Mouse (Mus musculus): ENCODE measurements around the gene Cab39. TPM values are rescaled to one million over a fixed set of nuclear protein-coding genes. Genes with fewer than 3 reads are reported as not detected.

The Cab39 gene
- polyA plus RNA-seq, 1 experiment: 38.6 TPM

DNA sequence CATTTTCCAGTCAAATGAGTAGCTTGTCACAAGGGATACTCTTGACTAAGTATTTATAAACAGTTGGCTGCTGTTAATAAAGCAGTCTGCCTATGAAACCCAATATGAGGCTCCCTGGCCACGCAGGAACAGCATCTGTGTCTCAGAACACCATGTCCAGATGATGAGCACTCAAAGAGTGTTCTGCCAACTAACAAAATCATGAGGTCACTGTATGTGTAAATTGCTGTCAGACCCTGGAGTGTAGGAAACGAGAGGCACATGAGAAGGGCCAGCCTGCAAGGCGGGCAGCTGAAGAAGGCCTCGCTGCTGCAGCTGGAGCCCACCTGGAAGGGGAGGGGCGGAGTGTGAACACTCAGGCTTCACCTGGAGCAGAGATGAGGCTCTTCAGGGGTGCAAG, 33.9 kb downstream of the Cab39 start:
- Histone ChIP-seq H3K4me3 (ENCODE audit: control insufficient read depth, low read depth, low read length) (no peak overlapping the region), H3K4me1 (ENCODE audit: control insufficient read depth, insufficient read depth, low read length) (no peaks in the 10 kb centered on the region), H3K27ac (ENCODE audit: control insufficient read depth, insufficient read depth, low read depth, low read length) (no peak overlapping the region), H3K36me3 (ENCODE audit: control insufficient read depth, insufficient read depth, low read length) (no peaks in the 10 kb centered on the region; the same call in 1 of the 2 replicates), H3K27me3 (ENCODE audit: control insufficient read depth, insufficient read depth, low read length) (no peaks in the 10 kb centered on the region)
- TF ChIP-seq POLR2A (IDR thresholded peaks at IDR 0.05; ENCODE audit: control insufficient read depth, low read depth, low read length) (no peak), CTCF (IDR thresholded peaks at IDR 0.05; ENCODE audit: control insufficient read depth, insufficient read depth, insufficient replicate concordance, low read depth, low read length) (no peak)

DNA sequence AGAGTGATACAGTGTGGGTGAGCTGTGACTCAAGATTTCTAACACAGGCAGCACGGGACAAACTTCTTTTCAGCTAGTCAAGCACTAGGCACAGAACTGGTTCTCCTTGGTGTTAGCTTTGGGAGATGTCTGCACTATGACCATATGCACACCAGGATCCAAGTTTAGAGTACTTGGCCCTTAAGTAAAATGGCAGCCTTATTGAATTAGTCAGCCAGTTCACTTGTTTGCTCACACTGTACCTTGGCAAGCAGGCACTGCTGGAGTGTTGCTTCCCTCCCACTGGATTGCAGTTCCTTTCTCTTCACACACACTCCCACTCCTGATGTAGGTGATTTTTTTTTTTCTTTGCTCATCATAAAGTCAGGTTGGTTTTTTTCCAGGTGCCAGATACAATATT, 35.8 kb downstream of the Cab39 start:
- TF ChIP-seq CTCF (IDR thresholded peaks at IDR 0.05; ENCODE audit: control insufficient read depth, insufficient read depth, insufficient replicate concordance, low read depth, low read length): no peak
- TF ChIP-seq POLR2A (IDR thresholded peaks at IDR 0.05; ENCODE audit: control insufficient read depth, low read depth, low read length): no peak
- no peaks in the 10 kb centered on the region; the same call in 1 of the 2 replicates for H3K4me1 ChIP-seq (ENCODE audit: control insufficient read depth, insufficient read depth, low read length)
- H3K36me3 ChIP-seq (ENCODE audit: control insufficient read depth, insufficient read depth, low read length): no peaks in the 10 kb centered on the region
- H3K27me3 ChIP-seq (ENCODE audit: control insufficient read depth, insufficient read depth, low read length): no peaks in the 10 kb centered on the region
- no peak overlapping the region for H3K27ac ChIP-seq (ENCODE audit: control insufficient read depth, insufficient read depth, low read depth, low read length)
- no peak overlapping the region for H3K4me3 ChIP-seq (ENCODE audit: control insufficient read depth, low read depth, low read length)

DNA sequence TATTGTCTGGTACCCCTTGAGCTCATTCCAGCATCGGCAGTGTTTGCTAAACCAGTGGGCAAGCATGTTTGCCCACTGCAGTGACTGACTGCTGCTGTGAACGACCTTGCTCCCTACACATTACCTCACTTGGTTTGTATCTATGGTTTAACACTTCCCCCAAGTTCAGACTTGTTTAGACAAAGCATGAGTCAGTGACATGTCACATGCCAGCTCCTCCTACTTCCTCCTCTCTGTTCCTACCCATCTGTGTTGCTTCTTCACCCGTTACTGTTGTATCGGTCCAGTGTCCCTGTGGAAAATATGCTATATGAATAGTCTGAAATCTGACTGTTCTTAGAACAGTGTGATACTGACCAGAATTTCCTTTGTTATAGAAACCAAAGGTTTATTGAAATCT, 44.8 kb downstream of the Cab39 start:
- H3K27ac ChIP-seq (ENCODE audit: control insufficient read depth, insufficient read depth, low read depth, low read length): no peak overlapping the region
- H3K36me3 ChIP-seq (ENCODE audit: control insufficient read depth, insufficient read depth, low read length): no peaks in the 10 kb centered on the region; the same call in 1 of the 2 replicates
- H3K27me3 ChIP-seq (ENCODE audit: control insufficient read depth, insufficient read depth, low read length): no peaks in the 10 kb centered on the region
- H3K4me3 ChIP-seq (ENCODE audit: control insufficient read depth, low read depth, low read length): no peak overlapping the region
- no peak for TF ChIP-seq CTCF (IDR thresholded peaks at IDR 0.05; ENCODE audit: control insufficient read depth, insufficient read depth, insufficient replicate concordance, low read depth, low read length)
- no peak for TF ChIP-seq POLR2A (IDR thresholded peaks at IDR 0.05; ENCODE audit: control insufficient read depth, low read depth, low read length)
- no peaks in the 10 kb centered on the region; the same call in 1 of the 2 replicates for H3K4me1 ChIP-seq (ENCODE audit: control insufficient read depth, insufficient read depth, low read length)

DNA sequence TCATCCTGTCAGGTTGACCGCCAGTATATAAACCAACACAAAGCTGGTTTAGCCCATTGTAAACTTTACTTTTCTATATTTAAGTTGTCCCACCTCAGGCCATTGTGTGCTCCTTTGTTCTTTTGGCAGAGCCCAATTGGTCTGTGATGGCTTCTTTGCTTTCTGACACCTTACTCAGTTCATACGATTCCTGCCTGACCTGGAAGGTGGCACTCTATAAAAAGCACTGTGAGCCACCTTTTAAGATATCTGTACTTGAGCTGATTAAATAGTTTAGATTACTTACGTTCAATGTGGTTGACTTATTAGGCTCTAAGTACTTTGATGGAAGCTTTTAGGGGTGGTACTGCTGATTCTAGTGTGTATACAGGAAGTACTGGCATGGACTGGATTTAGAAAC, 46.1 kb downstream of the Cab39 start:
- no peaks in the 10 kb centered on the region for H3K27me3 ChIP-seq (ENCODE audit: control insufficient read depth, insufficient read depth, low read length)

DNA sequence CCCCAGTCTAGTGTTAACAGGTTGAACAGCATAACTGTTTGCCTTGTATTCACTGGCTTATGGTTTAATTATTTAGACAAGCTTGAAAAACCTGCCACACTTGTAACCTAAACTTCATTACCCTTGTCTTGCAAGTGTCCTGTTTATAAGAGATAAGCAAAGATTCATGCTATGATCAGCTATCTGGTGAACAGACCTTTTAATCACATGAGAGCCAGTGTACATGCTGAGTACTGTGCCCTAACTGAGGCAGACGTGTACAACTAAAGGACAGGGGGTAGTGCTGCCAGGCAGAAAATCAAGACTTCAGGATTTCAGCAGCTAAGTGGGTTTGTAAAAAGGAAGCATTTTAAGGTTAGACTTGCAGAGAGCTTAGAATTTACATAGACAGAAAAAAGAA, 46.5 kb downstream of the Cab39 start:
- Histone ChIP-seq H3K36me3 (ENCODE audit: control insufficient read depth, insufficient read depth, low read length) (no peaks in the 10 kb centered on the region; the same call in 1 of the 2 replicates), H3K27ac (ENCODE audit: control insufficient read depth, insufficient read depth, low read depth, low read length) (no peak overlapping the region), H3K27me3 (ENCODE audit: control insufficient read depth, insufficient read depth, low read length) (no peaks in the 10 kb centered on the region), H3K4me1 (ENCODE audit: control insufficient read depth, insufficient read depth, low read length) (no peaks in the 10 kb centered on the region), H3K4me3 (ENCODE audit: control insufficient read depth, low read depth, low read length) (no peak overlapping the region)
- TF ChIP-seq POLR2A (IDR thresholded peaks at IDR 0.05; ENCODE audit: control insufficient read depth, low read depth, low read length): no peak
- TF ChIP-seq CTCF (IDR thresholded peaks at IDR 0.05; ENCODE audit: control insufficient read depth, insufficient read depth, insufficient replicate concordance, low read depth, low read length): no peak

More for the DNA sequence above, 46.1 kb downstream of the Cab39 start:
- Histone ChIP-seq H3K36me3 (ENCODE audit: control insufficient read depth, insufficient read depth, low read length) (no peaks in the 10 kb centered on the region; the same call in 1 of the 2 replicates), H3K27ac (ENCODE audit: control insufficient read depth, insufficient read depth, low read depth, low read length) (no peak overlapping the region), H3K4me1 (ENCODE audit: control insufficient read depth, insufficient read depth, low read length) (no peaks in the 10 kb centered on the region), H3K4me3 (ENCODE audit: control insufficient read depth, low read depth, low read length) (no peak overlapping the region)
- TF ChIP-seq POLR2A (IDR thresholded peaks at IDR 0.05; ENCODE audit: control insufficient read depth, low read depth, low read length) (no peak), CTCF (IDR thresholded peaks at IDR 0.05; ENCODE audit: control insufficient read depth, insufficient read depth, insufficient replicate concordance, low read depth, low read length) (no peak)

DNA sequence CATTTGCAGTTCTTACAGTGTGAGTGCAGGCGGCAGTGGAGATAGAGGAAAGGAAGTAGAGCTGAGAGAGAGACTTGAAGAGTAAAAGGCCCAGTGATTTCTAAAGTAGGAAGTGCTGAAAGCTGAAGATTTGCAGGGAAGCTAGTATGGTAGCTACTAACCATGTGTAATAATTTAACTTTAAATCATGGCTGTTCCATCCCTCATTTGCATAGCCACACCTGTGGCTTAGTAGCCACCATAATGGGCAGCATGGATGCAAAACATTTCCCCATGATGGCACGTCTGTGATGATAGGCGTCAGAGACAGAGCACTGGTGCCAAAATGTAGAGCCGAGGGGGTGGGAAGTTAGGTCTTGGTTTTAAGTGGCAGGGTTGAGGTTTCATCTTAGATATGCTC, 47.2 kb downstream of the Cab39 start:
- Histone ChIP-seq H3K4me1 (ENCODE audit: control insufficient read depth, insufficient read depth, low read length) (no peaks in the 10 kb centered on the region), H3K36me3 (ENCODE audit: control insufficient read depth, insufficient read depth, low read length) (no peaks in the 10 kb centered on the region; the same call in 1 of the 2 replicates), H3K4me3 (ENCODE audit: control insufficient read depth, low read depth, low read length) (no peak overlapping the region), H3K27ac (ENCODE audit: control insufficient read depth, insufficient read depth, low read depth, low read length) (no peak overlapping the region), H3K27me3 (ENCODE audit: control insufficient read depth, insufficient read depth, low read length) (no peaks in the 10 kb centered on the region)
- TF ChIP-seq POLR2A (IDR thresholded peaks at IDR 0.05; ENCODE audit: control insufficient read depth, low read depth, low read length) (no peak), CTCF (IDR thresholded peaks at IDR 0.05; ENCODE audit: control insufficient read depth, insufficient read depth, insufficient replicate concordance, low read depth, low read length) (no peak)

DNA sequence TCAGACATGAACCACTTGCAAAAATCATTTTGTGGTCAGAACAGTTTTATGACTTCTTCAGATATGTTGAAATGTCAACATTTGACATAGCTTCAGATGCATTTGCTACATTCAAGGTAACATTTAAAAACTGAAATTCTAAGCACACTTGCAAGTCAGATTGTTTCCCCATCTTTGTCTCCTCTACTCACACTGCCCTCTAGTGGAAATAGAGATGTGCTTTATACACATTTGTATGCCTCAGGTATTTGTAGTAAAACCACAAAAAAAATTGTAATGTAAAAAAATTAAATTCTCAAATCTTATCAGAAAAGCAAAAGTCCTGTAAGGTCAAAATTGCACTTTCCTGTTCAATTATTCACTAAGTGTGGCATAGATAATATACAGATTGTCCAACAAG, 49.0 kb downstream of the Cab39 start:
- Histone ChIP-seq H3K27ac (ENCODE audit: control insufficient read depth, insufficient read depth, low read depth, low read length) (no peak overlapping the region), H3K36me3 (ENCODE audit: control insufficient read depth, insufficient read depth, low read length) (no peaks in the 10 kb centered on the region; the same call in 1 of the 2 replicates)

More for the DNA sequence above, 49.0 kb downstream of the Cab39 start:
- TF ChIP-seq CTCF (IDR thresholded peaks at IDR 0.05; ENCODE audit: control insufficient read depth, insufficient read depth, insufficient replicate concordance, low read depth, low read length) (no peak), POLR2A (IDR thresholded peaks at IDR 0.05; ENCODE audit: control insufficient read depth, low read depth, low read length) (no peak)
- Histone ChIP-seq H3K27me3 (ENCODE audit: control insufficient read depth, insufficient read depth, low read length) (no peaks in the 10 kb centered on the region), H3K4me1 (ENCODE audit: control insufficient read depth, insufficient read depth, low read length) (no peaks in the 10 kb centered on the region), H3K4me3 (ENCODE audit: control insufficient read depth, low read depth, low read length) (no peak overlapping the region)
